Mouse (Mus musculus): ENCODE data around the gene Cluap1. TPM values are rescaled to one million over a fixed set of nuclear protein-coding genes. Genes with fewer than 3 reads are reported as not detected.
A peak's percentile ranks its signal among the peaks of the same experiment; 100 is the strongest.

Gene Cluap1
- polyA plus RNA-seq (2014; fragmentation: Nextera tagmentation; extraction: Ambion mirVana) = 24.8 and 25.3 TPM in 2 replicates

DNA sequence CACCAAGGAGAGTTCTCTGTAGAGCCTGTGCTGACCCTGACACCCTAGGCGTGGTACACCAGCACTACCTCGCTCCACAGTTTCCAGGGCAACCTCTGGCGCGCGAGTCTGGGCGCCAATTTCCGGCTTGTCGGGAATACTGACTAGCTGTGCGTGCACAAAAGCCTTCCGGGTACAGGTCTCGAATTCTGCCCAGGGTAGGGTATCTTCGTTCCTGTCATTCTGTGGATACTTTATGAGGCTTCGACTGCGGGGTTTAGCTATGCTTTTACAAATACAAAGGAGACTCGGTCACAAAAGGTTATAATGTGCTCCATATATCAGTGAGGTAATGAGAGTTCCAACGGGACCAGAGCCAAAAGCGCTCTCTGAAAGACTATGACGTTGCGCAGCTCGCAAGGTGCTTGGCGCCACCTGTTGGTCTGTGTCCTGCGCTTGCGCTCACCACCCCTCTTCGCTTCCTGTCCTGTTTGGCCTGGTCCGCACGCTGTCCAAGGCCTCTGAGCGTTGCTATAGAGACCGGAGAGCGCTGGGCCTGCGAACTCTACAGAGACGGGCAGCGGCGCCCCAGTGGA is at the start of gene Cluap1, which contains the start of gene 1700037C18Rik:
TSS of gene Cluap1 (plus strand) at position 265 of the 575 bp plus-strand sequence.
TSS of gene 1700037C18Rik (minus strand) at position 153 of the 575 bp plus-strand sequence.
- DNase-seq (ENCODE audit: low spot score, missing footprints) (peak; percentile 99), ATAC-seq (ENCODE audit: low FRiP score) (peak; percentile 99)
- no peaks in the 10 kb centered on the region for H3K27me3 ChIP-seq (ENCODE audit: control insufficient read depth, insufficient read depth, low read length)
- H3K9me3 ChIP-seq (ENCODE audit: control insufficient read depth, low read length) = no peaks in the 10 kb centered on the region
- H3K4me2 ChIP-seq = peak within 1 kb of the TSS; percentile 78
- H3K9ac ChIP-seq (ENCODE audit: low read length) = peak within 1 kb of the TSS; percentile 70
- H3K4me3 ChIP-seq (ENCODE audit: low read depth, low read length) = peak within 1 kb of the TSS; percentile 56
- H3K27ac ChIP-seq (ENCODE audit: low read depth, low read length) = peak within 1 kb of the TSS; percentile 35; the same call in 1 of the 2 replicates
- whole genome bisulfite sequencing = under 1% methylated on average over 33 of the region's 33 CpGs
- H3K4me1 ChIP-seq (ENCODE audit: control insufficient read depth, insufficient read depth, low read length) = peaks cover 7% of the 10 kb centered on the region
- H3K36me3 ChIP-seq (ENCODE audit: control insufficient read depth, insufficient read depth, low read length) = peaks cover 2% of the 10 kb centered on the region; the same call in 1 of the 2 replicates

DNA sequence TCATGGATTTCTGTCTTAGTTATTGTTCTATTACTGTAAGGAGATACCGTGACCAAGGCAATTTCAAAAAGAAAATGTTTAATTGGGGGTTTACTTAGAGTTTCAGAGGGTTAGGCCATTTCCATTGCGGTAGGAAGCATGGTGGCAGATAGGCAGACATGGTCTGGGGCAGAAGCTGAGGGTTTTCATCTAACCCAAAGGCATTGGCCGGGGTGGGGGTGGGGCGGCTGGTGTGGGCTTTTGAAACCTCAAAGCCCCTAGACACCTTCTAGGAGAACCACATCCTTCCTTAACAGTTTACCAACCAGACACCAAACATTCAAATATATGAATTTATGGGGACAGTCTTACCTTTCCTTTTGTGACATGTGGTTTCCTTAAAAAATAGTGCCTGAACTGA is 49.3 kb upstream of the Cluap1 start:
- H3K27ac ChIP-seq (ENCODE audit: low read depth, low read length) = no peak overlapping the region
- no peak overlapping the region for H3K4me3 ChIP-seq (ENCODE audit: low read depth, low read length)
- 95% methylated on average over 4 of the region's 4 CpGs for WGBS
- no peaks in the 10 kb centered on the region for H3K27me3 ChIP-seq (ENCODE audit: control insufficient read depth, insufficient read depth, low read length)
- H3K4me1 ChIP-seq (ENCODE audit: control insufficient read depth, insufficient read depth, low read length) = no peaks in the 10 kb centered on the region
- ATAC-seq (ENCODE audit: low FRiP score) (no peak), DNase-seq (ENCODE audit: low spot score, missing footprints) (no peak)
- no peak overlapping the region for H3K9ac ChIP-seq (ENCODE audit: low read length)
- H3K4me2 ChIP-seq = no peak overlapping the region
- H3K9me3 ChIP-seq (ENCODE audit: control insufficient read depth, low read length) = no peaks in the 10 kb centered on the region
- no peaks in the 10 kb centered on the region for H3K36me3 ChIP-seq (ENCODE audit: control insufficient read depth, insufficient read depth, low read length)

GRCm38 (mm10) chr16:3871815-3872214 is 36.8 kb upstream of the Cluap1 start:
- peak; percentile 37 for ATAC-seq (ENCODE audit: low FRiP score)
- no peaks in the 10 kb centered on the region for H3K27me3 ChIP-seq (ENCODE audit: control insufficient read depth, insufficient read depth, low read length)
- WGBS = 1% methylated on average over 16 of the region's 16 CpGs

GRCm38 (mm10) chr16:3872216-3873047 is 36.2 kb upstream of the Cluap1 start, which contains the start of gene Naa60:
Gene Naa60 (plus strand): TSS chr16:3872375.
- 5% methylated on average over 47 of the region's 47 CpGs for WGBS
- ATAC-seq (ENCODE audit: low FRiP score) = peak; percentile 99
- Histone ChIP-seq H3K9ac (ENCODE audit: low read length) (peak within 1 kb of the TSS; percentile 69), H3K9me3 (ENCODE audit: control insufficient read depth, low read length) (no peaks in the 10 kb centered on the region), H3K4me2 (peak within 1 kb of the TSS; percentile 72), H3K4me1 (ENCODE audit: control insufficient read depth, insufficient read depth, low read length) (peaks cover 9% of the 10 kb centered on the region), H3K27ac (ENCODE audit: low read depth, low read length) (no peak within 1 kb of the TSS), H3K27me3 (ENCODE audit: control insufficient read depth, insufficient read depth, low read length) (no peaks in the 10 kb centered on the region), H3K36me3 (ENCODE audit: control insufficient read depth, insufficient read depth, low read length) (no peaks in the 10 kb centered on the region; the same call in 1 of the 2 replicates), H3K4me3 (ENCODE audit: low read depth, low read length) (peak within 1 kb of the TSS; percentile 59)
- peak; percentile 97 for DNase-seq (ENCODE audit: low spot score, missing footprints)

More at GRCm38 (mm10) chr16:3871815-3872214, 36.8 kb upstream of the Cluap1 start:
- H3K4me3 ChIP-seq (ENCODE audit: low read depth, low read length) = peak overlapping the region; percentile 59
- no peak overlapping the region for H3K27ac ChIP-seq (ENCODE audit: low read depth, low read length)
- peak overlapping the region; percentile 69 for H3K9ac ChIP-seq (ENCODE audit: low read length)
- DNase-seq (ENCODE audit: low spot score, missing footprints) = no peak
- no peaks in the 10 kb centered on the region for H3K9me3 ChIP-seq (ENCODE audit: control insufficient read depth, low read length)
- peak overlapping the region; percentile 72 for H3K4me2 ChIP-seq
- no peaks in the 10 kb centered on the region; the same call in 1 of the 2 replicates for H3K36me3 ChIP-seq (ENCODE audit: control insufficient read depth, insufficient read depth, low read length)
- H3K4me1 ChIP-seq (ENCODE audit: control insufficient read depth, insufficient read depth, low read length) = peaks cover 9% of the 10 kb centered on the region

GRCm38 (mm10) chr16:3876346-3876745 is 32.3 kb upstream of the Cluap1 start:
- ATAC-seq (ENCODE audit: low FRiP score) = no peak

GRCm38 (mm10) chr16:3884201-3885064 is 24.2 kb upstream of the Cluap1 start, which contains the start of the genes Zfp597 and Gm20695:
Gene Zfp597 (minus strand): TSS chr16:3884561.
Gene Gm20695 (plus strand): TSS chr16:3884648.
- Histone ChIP-seq H3K36me3 (ENCODE audit: control insufficient read depth, insufficient read depth, low read length) (no peaks in the 10 kb centered on the region), H3K27ac (ENCODE audit: low read depth, low read length) (peak within 1 kb of the TSS; percentile 89), H3K9me3 (ENCODE audit: control insufficient read depth, low read length) (no peaks in the 10 kb centered on the region), H3K27me3 (ENCODE audit: control insufficient read depth, insufficient read depth, low read length) (no peaks in the 10 kb centered on the region), H3K4me1 (ENCODE audit: control insufficient read depth, insufficient read depth, low read length) (peaks cover 9% of the 10 kb centered on the region), H3K9ac (ENCODE audit: low read length) (peak within 1 kb of the TSS; percentile 94), H3K4me3 (ENCODE audit: low read depth, low read length) (peak within 1 kb of the TSS; percentile 82), H3K4me2 (peak within 1 kb of the TSS; percentile 72)
- ATAC-seq (ENCODE audit: low FRiP score) = peak; percentile 99
- DNase-seq (ENCODE audit: low spot score, missing footprints) = peak; percentile 99
- under 1% methylated on average over 85 of the region's 88 CpGs for WGBS

More at GRCm38 (mm10) chr16:3876346-3876745, 32.3 kb upstream of the Cluap1 start:
- Histone ChIP-seq H3K4me3 (ENCODE audit: low read depth, low read length) (no peak overlapping the region), H3K9me3 (ENCODE audit: control insufficient read depth, low read length) (no peaks in the 10 kb centered on the region), H3K4me2 (no peak overlapping the region), H3K36me3 (ENCODE audit: control insufficient read depth, insufficient read depth, low read length) (no peaks in the 10 kb centered on the region), H3K27me3 (ENCODE audit: control insufficient read depth, insufficient read depth, low read length) (no peaks in the 10 kb centered on the region), H3K4me1 (ENCODE audit: control insufficient read depth, insufficient read depth, low read length) (peaks cover 9% of the 10 kb centered on the region), H3K27ac (ENCODE audit: low read depth, low read length) (no peak overlapping the region), H3K9ac (ENCODE audit: low read length) (no peak overlapping the region)
- WGBS = 93% methylated on average over 4 of the region's 4 CpGs
- DNase-seq (ENCODE audit: low spot score, missing footprints) = peak; percentile 61

- ATAC-seq (ENCODE audit: low FRiP score) (peak; percentile 8), DNase-seq (ENCODE audit: low spot score, missing footprints) (no peak)
- peak overlapping the region; percentile 94 for H3K9ac ChIP-seq (ENCODE audit: low read length)
- H3K27ac ChIP-seq (ENCODE audit: low read depth, low read length) = peak overlapping the region; percentile 73; the same call in 1 of the 2 replicates
- peaks cover 9% of the 10 kb centered on the region for H3K4me1 ChIP-seq (ENCODE audit: control insufficient read depth, insufficient read depth, low read length)
- H3K4me2 ChIP-seq = peak overlapping the region; percentile 72
- H3K9me3 ChIP-seq (ENCODE audit: control insufficient read depth, low read length) = no peaks in the 10 kb centered on the region
- WGBS = 3% methylated on average over 10 of the region's 10 CpGs
- no peaks in the 10 kb centered on the region for H3K36me3 ChIP-seq (ENCODE audit: control insufficient read depth, insufficient read depth, low read length)
- H3K4me3 ChIP-seq (ENCODE audit: low read depth, low read length) = peak overlapping the region; percentile 82
- no peaks in the 10 kb centered on the region for H3K27me3 ChIP-seq (ENCODE audit: control insufficient read depth, insufficient read depth, low read length)
Measured at GRCm38 (mm10) chr16:3885065-3885670, 23.4 kb upstream of the Cluap1 start.
